Mouse (Mus musculus): ENCODE measurements at regions not wholly inside any gene's neighbourhood (a gene's known extent, or its start where the extent isn't known, plus 50 kb on each side); places are given as distances from the start of the nearest gene placed in this dataset.
"Not testable (repeated sequence)": the region's sequence is repeated elsewhere in the genome, so short reads cannot be mapped to it uniquely, and the experiment has no call there.

DNA sequence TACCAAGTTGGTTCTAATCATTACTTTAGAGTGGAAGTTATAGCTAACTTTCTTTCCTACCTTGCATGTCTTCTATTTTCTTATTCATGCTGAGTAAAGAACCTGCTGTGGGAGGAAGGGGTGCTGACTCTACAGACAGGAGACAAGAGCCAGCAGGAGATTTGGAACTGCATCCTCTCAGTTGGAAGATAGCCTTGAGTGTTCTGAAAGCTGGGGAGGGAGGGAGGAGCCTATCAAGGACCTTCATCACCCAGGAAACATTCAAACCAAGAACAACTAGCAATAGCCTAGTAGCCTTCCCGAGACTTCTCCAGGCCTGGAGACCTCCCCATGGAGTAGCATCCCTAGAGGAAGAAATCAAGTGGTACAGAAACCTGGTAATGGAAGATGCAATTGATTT lies 146.1 kb upstream of the Zfp648 start:
- 66% methylated on average over 1 of the region's 1 CpGs for WGBS
- Histone ChIP-seq H3K4me1 (replicated peaks) (no peaks in the 10 kb centered on the region), H3K27ac (no peak overlapping the region), H3K27me3 (no peaks in the 10 kb centered on the region), H3K36me3 (no peaks in the 10 kb centered on the region), H3K9me3 (replicated peaks) (no peaks in the 10 kb centered on the region), H3K9ac (no peak overlapping the region), H3K4me2 (no peak overlapping the region), H3K4me3 (no peak overlapping the region)
- ATAC-seq (replicated peaks; ENCODE audit: insufficient number of reproducible peaks, insufficient read depth, low FRiP score, low read depth): no peak

DNA sequence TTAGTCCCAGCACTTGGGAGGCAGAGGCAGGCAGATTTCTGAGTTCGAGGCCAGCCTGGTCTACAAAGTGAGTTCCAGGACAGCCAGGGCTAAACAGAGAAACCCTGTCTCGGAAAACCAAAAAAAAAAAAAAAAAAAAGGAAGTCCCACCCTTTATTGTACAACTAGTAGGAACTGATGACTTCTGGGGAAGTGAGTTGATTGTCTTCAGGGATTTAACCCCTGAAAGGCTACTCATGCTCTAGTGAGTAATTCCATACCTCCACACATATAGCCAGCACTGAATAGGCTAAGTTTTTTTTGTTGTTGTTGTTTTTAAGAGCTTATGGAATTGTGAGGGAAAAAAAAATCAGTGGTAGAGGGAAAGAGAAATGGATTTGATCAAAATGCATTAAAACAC lies 139.6 kb upstream of the Zfp648 start:
- WGBS: 56% methylated on average over 2 of the region's 2 CpGs
- not testable (repeated sequence) for H3K4me1 ChIP-seq (replicated peaks); H3K27ac ChIP-seq; H3K4me3 ChIP-seq; H3K9ac ChIP-seq; H3K9me3 ChIP-seq (replicated peaks); ATAC-seq (replicated peaks; ENCODE audit: insufficient number of reproducible peaks, insufficient read depth, low FRiP score, low read depth); H3K36me3 ChIP-seq; H3K27me3 ChIP-seq; H3K4me2 ChIP-seq

DNA sequence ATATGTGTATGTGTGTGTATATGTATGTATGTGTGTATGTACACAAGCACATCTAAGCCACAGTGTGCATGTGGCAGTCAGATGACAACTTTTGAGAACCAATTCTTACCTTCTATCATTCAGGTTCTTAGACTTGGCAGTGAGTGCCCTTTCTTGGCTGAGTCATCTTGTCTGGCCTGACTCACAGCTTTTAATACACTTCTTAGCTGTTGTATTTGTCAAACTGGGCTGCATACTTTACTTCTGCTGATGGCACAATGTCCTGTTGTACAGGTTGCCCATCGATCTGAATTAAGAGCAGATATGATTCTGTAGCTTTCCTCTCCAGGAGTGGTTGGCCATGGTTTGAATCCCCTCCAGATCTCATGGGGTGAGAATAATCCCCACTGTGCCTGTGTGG lies 139.1 kb upstream of the Zfp648 start:
- Histone ChIP-seq H3K9ac (no peak overlapping the region), H3K4me2 (no peak overlapping the region), H3K27me3 (no peaks in the 10 kb centered on the region), H3K27ac (no peak overlapping the region), H3K9me3 (replicated peaks) (no peaks in the 10 kb centered on the region), H3K36me3 (no peaks in the 10 kb centered on the region), H3K4me3 (no peak overlapping the region), H3K4me1 (replicated peaks) (no peaks in the 10 kb centered on the region)
- no peak for ATAC-seq (replicated peaks; ENCODE audit: insufficient number of reproducible peaks, insufficient read depth, low FRiP score, low read depth)
- 72% methylated on average over 1 of the region's 1 CpGs for WGBS

DNA sequence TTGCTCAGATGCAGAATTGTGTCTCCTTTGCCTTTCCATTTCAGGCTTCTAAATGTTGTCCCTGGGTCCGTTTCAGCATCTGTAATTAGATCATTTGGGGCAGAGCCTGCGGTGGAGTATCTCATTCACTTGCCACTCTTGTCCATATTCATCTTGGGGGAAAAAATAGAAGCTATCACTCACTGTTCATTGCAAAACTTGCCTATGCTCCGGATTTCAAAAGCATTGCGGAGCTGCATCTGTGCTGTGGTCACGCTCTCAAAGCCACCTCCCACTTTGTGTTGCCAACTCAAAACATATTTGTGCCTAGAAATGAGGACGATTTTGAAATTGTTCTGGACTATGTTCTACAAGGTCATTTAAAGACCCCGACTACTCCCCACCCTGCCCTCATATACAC lies 138.3 kb upstream of the Zfp648 start:
- 75% methylated on average over 7 of the region's 7 CpGs for WGBS
- no peak overlapping the region for H3K4me2 ChIP-seq
- H3K9ac ChIP-seq: no peak overlapping the region
- ATAC-seq (replicated peaks; ENCODE audit: insufficient number of reproducible peaks, insufficient read depth, low FRiP score, low read depth): no peak
- no peak overlapping the region for H3K27ac ChIP-seq
- H3K36me3 ChIP-seq: no peaks in the 10 kb centered on the region
- H3K4me1 ChIP-seq (replicated peaks): no peaks in the 10 kb centered on the region
- H3K27me3 ChIP-seq: no peaks in the 10 kb centered on the region
- H3K4me3 ChIP-seq: no peak overlapping the region
- H3K9me3 ChIP-seq (replicated peaks): no peaks in the 10 kb centered on the region

DNA sequence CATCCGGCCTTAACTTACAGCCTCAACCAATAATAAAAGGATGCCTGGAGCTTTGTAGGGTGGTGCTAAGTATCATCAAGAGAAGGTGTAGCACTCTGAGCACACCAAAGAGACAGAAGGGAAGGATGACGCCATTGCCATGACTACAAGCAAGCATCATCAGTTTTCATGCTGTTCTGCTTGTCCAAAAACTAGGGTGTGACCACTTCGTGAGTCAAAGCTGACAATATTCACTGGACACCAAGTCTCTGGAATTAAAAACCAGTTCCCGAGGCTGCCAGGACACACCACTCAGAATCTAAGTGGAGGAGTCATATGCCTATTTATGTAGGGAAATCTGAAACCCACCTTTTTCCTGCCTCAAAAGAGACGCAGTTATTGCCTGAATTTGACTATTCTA lies 136.4 kb upstream of the Zfp648 start:
- Histone ChIP-seq H3K4me3 (no peak overlapping the region), H3K36me3 (no peaks in the 10 kb centered on the region), H3K4me1 (replicated peaks) (no peaks in the 10 kb centered on the region), H3K9ac (no peak overlapping the region), H3K27me3 (no peaks in the 10 kb centered on the region), H3K27ac (no peak overlapping the region), H3K4me2 (no peak overlapping the region), H3K9me3 (replicated peaks) (no peaks in the 10 kb centered on the region)
- ATAC-seq (replicated peaks; ENCODE audit: insufficient number of reproducible peaks, insufficient read depth, low FRiP score, low read depth): no peak
- WGBS: 79% methylated on average over 5 of the region's 5 CpGs

DNA sequence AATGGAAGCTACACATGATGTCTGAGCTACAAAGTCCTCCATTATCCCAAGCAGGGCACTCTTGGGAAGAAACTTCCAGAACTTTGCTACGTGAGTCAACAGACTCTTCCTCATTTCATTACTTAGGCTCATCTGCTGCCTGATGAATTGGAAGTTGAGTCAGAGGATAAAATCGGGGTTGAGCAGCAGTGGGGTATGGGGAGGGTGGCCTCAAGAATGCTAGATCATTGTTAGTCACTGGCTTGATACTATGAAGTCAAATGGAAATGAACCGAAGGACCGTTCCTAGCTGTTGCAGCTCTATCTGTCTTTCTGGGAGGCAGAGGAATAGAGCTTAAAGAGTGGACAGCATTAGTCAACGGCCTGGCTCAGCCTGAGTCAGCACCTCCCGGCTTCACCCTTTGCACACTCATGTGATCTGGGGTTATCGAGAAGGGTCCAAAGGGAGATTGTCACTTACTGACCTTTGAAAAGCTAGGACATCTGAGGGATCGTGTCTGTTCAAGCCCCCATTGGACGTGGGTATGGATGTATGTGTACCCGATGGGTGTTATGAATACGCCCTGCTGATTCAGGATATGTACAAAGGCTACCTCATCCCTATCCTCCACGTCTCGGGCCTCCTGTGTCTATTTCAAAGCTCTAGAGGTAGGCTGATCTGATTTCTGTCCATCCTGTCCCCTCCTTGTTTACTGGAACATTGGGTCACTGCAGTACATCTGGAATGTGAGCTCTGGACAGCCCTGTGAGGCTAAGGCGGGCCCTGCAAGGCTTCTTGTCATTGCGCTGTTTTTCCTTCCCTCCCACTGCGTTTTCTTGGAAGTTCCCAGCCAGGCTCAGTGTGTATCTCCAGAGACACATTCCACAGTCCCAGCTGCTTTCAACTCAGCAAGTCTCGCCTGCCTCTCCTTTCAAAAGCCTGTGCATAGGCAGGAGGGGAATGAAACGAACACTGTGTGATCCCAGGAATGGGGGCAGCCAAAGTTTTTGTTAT lies 135.4 kb upstream of the Zfp648 start:
- Histone ChIP-seq H3K36me3 (no peaks in the 10 kb centered on the region), H3K4me1 (replicated peaks) (no peaks in the 10 kb centered on the region), H3K4me3 (no peak overlapping the region), H3K9ac (no peak overlapping the region), H3K27me3 (no peaks in the 10 kb centered on the region), H3K9me3 (replicated peaks) (no peaks in the 10 kb centered on the region), H3K4me2 (no peak overlapping the region), H3K27ac (no peak overlapping the region)
- no peak for ATAC-seq (replicated peaks; ENCODE audit: insufficient number of reproducible peaks, insufficient read depth, low FRiP score, low read depth)
- whole genome bisulfite sequencing: 70% methylated on average over 18 of the region's 18 CpGs

DNA sequence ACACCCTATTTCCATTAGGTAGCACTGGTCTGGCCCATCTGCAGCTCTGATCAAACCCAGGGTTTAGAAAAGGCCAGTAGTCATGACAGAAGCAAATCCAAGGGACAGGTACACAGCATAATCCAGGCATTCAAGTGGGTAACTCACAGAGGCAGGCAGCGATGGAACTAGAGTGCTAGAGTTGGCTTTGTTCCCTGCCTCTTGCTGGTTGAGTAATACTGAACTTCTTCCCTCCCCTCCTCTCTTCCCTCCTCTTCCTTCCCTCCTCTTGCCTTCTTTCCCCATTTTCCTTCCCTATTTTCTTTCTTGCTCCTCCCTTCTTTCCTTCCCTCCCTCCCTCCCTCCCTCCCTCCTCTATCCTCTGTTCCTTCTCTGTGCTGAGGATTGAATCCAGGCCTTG lies 133.1 kb upstream of the Zfp648 start:
- ATAC-seq (replicated peaks; ENCODE audit: insufficient number of reproducible peaks, insufficient read depth, low FRiP score, low read depth): no peak
- 75% methylated on average over 1 of the region's 1 CpGs for WGBS
- H3K4me2 ChIP-seq: no peak overlapping the region

DNA sequence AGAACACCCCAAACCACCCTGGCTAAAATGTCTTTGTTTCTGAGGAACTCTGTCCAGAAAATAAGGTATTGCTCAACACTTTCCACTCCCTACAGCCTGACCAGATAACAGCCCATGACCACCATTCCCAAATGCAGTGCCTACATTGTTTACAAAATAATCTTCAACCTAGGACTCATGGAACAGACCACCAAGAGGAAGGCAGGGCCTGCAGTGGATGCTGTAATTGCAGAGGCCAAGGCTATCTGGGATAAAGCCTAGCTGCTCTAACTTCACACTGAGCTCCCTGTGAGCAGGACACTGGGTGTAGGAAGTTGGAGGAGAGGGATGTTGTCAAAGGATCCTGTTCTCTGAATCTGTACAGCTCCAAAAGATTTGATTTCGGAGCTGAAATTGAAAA lies 126.7 kb upstream of the Zfp648 start:
- Histone ChIP-seq H3K36me3 (no peaks in the 10 kb centered on the region), H3K4me2 (no peak overlapping the region), H3K4me1 (replicated peaks) (no peaks in the 10 kb centered on the region), H3K27me3 (no peaks in the 10 kb centered on the region), H3K27ac (no peak overlapping the region), H3K4me3 (no peak overlapping the region), H3K9ac (no peak overlapping the region), H3K9me3 (replicated peaks) (no peaks in the 10 kb centered on the region)
- ATAC-seq (replicated peaks; ENCODE audit: insufficient number of reproducible peaks, insufficient read depth, low FRiP score, low read depth): no peak
- 78% methylated on average over 1 of the region's 1 CpGs for WGBS

More for the DNA sequence above, 133.1 kb upstream of the Zfp648 start:
- no peak overlapping the region for H3K4me3 ChIP-seq
- H3K36me3 ChIP-seq: no peaks in the 10 kb centered on the region
- no peak overlapping the region for H3K27ac ChIP-seq
- H3K9me3 ChIP-seq (replicated peaks): no peaks in the 10 kb centered on the region
- H3K27me3 ChIP-seq: no peaks in the 10 kb centered on the region
- H3K4me1 ChIP-seq (replicated peaks): no peaks in the 10 kb centered on the region
- no peak overlapping the region for H3K9ac ChIP-seq

DNA sequence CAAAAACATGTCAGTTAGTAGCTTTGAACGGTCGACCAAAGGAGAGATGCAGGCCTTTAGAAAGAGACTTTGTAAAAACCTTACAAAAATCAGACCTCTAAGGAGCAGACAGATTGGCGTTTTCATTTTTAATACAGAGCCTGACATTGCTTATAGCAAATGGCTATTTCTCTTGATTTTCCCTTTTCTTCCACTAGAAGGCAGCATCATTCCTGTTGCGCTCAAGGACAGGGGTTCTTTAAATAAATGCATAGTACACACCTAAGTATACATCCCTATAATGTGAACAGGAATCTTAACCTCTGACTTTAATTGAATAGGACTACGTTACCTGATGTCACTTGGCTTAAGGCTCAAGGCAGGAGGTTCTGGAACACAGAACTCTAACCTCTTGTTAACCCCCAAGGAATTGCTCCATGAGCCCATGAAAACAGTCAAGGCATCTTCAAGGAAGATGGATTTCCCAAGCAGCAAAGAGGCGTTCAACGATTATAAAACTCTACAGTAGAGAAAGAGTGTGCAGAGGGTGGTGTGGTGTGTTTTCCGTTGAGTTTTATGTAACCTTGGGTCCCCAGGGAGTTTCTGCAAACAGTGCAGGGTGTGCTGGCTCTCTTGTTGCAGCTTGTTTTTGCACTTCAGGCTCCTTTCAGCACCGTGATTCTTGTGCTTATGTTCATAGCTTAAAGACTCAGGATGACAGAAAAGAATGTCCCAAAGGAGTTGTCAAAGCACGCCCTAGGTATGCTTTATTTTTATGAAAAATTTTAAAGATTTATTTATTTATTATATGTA lies 124.1 kb upstream of the Zfp648 start:
- Histone ChIP-seq H3K27ac (no peak overlapping the region), H3K4me2 (no peak overlapping the region), H3K36me3 (no peaks in the 10 kb centered on the region), H3K4me3 (no peak overlapping the region), H3K4me1 (replicated peaks) (no peaks in the 10 kb centered on the region), H3K9me3 (replicated peaks) (no peaks in the 10 kb centered on the region), H3K9ac (no peak overlapping the region), H3K27me3 (no peaks in the 10 kb centered on the region)
- ATAC-seq (replicated peaks; ENCODE audit: insufficient number of reproducible peaks, insufficient read depth, low FRiP score, low read depth): no peak
- 58% methylated on average over 10 of the region's 10 CpGs for WGBS

DNA sequence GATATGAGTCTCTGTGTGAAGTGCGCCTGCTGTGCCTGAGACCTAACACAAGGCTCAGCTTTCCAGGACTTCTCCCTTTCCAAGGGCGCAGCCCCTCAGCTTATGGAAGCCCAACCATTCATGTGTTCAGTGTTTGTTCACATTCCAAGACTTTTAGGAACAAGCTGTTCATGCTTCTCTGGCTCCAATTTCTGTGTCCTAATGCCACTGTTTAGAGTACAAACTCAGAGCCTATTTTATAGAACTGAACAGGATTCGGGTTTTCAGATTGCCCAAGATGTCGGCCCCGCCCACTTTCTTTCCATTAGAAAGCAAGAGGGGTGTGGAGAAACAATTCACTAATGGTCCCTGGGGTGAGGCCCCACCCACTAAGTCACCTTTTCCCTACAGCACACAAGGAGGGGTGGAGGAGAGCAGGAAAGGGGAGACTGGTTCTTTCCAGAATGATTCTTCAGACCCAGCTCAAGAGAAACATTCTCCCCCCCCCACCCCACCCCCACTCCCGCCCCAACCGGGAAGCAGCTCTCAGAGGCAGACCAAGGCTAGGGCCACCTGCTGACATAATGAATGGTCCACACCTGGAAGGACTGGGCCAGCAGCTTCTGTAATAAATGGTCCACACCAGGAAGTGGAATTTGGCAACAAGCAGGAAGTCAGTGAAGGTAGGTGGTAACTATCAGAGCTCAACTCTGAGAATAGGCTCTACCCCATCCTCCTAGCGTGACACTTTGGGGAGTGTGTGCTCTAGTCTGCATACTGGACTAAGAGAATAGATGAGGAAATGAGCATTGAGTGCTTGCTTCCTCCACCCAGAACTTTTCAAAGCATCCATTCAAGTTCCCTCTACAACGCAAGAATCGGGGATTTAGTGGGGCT lies 120.2 kb upstream of the Zfp648 start:
- no peak overlapping the region for H3K4me3 ChIP-seq
- H3K36me3 ChIP-seq: no peaks in the 10 kb centered on the region
- H3K9ac ChIP-seq: no peak overlapping the region
- no peaks in the 10 kb centered on the region for H3K4me1 ChIP-seq (replicated peaks)
- WGBS: 53% methylated on average over 10 of the region's 10 CpGs
- no peak overlapping the region for H3K27ac ChIP-seq
- no peaks in the 10 kb centered on the region for H3K9me3 ChIP-seq (replicated peaks)
- no peak for ATAC-seq (replicated peaks; ENCODE audit: insufficient number of reproducible peaks, insufficient read depth, low FRiP score, low read depth)
- no peaks in the 10 kb centered on the region for H3K27me3 ChIP-seq
- H3K4me2 ChIP-seq: no peak overlapping the region

DNA sequence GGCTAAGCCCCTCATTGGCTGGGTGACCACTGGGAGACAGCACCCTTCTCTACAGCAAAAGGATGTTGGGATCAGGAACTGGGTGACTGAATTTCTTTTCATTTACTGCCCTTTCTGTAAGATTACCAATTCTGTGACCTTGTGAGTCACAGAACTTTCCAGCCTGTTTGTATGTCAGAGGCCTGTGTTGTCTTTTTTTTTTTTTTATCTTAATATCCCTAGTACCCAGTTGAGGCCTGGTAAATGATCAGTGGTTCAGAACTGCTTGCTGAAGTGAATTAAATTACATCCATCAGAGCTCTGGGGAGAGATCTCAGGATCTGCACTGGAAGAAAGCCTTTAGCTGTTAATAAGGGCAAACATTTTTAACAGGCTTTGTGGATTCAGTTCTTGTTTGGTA lies 114.8 kb upstream of the Zfp648 start:
- Histone ChIP-seq H3K9me3 (replicated peaks) (no peaks in the 10 kb centered on the region), H3K27ac (no peak overlapping the region), H3K4me3 (no peak overlapping the region), H3K9ac (no peak overlapping the region), H3K4me1 (replicated peaks) (0 out of 2 replicates have a peak, but pooled peaks cover 8% of the 10 kb centered on the region), H3K27me3 (no peaks in the 10 kb centered on the region), H3K4me2 (no peak overlapping the region), H3K36me3 (no peaks in the 10 kb centered on the region)
- ATAC-seq (replicated peaks; ENCODE audit: insufficient number of reproducible peaks, insufficient read depth, low FRiP score, low read depth): no peak

Measured in heart, embryonic 15.5 days (tissue).